Mouse (Mus musculus) E14TG2a.4 (cell line): ENCODE results near the gene Sulf2.
A peak's percentile ranks its signal among the peaks of the same experiment; 100 is the strongest.

Experiments used
- H3K27me3 ChIP-seq: 2 replicates; pipeline ENCODE4 v1.6.1; 2014; ENCODE audit warnings: low read length, control low read depth; ENCODE audit not compliant: insufficient read depth
- H3K36me3 ChIP-seq: 2 replicates; pipeline ENCODE4 v1.6.1; 2014; ENCODE audit warnings: low read length, control low read depth; ENCODE audit not compliant: insufficient read depth
- H3K4me1 ChIP-seq: replicated peaks from 2 replicates; pipeline ENCODE4 v1.6.1; 2014; ENCODE audit warnings: low read depth, low read length, control low read depth
- H3K4me3 ChIP-seq: replicated peaks from 2 replicates; pipeline ENCODE4 v1.5.1; 2014; ENCODE audit warnings: mild to moderate bottlenecking, low read length
- H3K9me3 ChIP-seq: 2 replicates; pipeline ENCODE4 v1.6.1; 2014; ENCODE audit warnings: low read length, control low read depth
- CTCF ChIP-seq: conservative IDR thresholded peaks from 2 replicates; pipeline ENCODE4 v1.5.1; 2014; ENCODE audit warnings: low read length
- NANOG ChIP-seq: IDR thresholded peaks from 2 replicates; pipeline ENCODE4 v1.6.1; 2014; ENCODE audit warnings: borderline replicate concordance, low read length, mixed read lengths
- POU5F1 ChIP-seq: IDR thresholded peaks from 2 replicates; pipeline ENCODE4 v1.6.1; 2014; ENCODE audit warnings: low read length, borderline replicate concordance

Gene Sulf2

GRCm38 (mm10) chr2:166062431-166062830 is 93.0 kb downstream of the Sulf2 start:
- Histone ChIP-seq H3K9me3 (no peaks in the 10 kb centered on the region), H3K36me3 (peaks cover 98% of the 10 kb centered on the region), H3K27me3 (no peaks in the 10 kb centered on the region), H3K4me3 (no peak overlapping the region), H3K4me1 (peaks cover 62% of the 10 kb centered on the region)
- no peak for TF ChIP-seq POU5F1
- no peak for TF ChIP-seq NANOG
- TF ChIP-seq CTCF: no peak

GRCm38 (mm10) chr2:166062008-166062407 is 93.5 kb downstream of the Sulf2 start:
- Histone ChIP-seq H3K27me3 (no peaks in the 10 kb centered on the region), H3K9me3 (no peaks in the 10 kb centered on the region), H3K36me3 (peaks cover 98% of the 10 kb centered on the region), H3K4me3 (no peak overlapping the region), H3K4me1 (peaks cover 57% of the 10 kb centered on the region)
- TF ChIP-seq CTCF (no peak), NANOG (no peak), POU5F1 (no peak)

- H3K27me3 ChIP-seq: no peaks in the 10 kb centered on the region
- H3K4me3 ChIP-seq: no peak overlapping the region
- TF ChIP-seq NANOG (no peak), CTCF (peak; percentile 31), POU5F1 (no peak)
- peaks cover 46% of the 10 kb centered on the region for H3K4me1 ChIP-seq
- H3K36me3 ChIP-seq: peaks cover 99% of the 10 kb centered on the region
- no peaks in the 10 kb centered on the region for H3K9me3 ChIP-seq
Measured at GRCm38 (mm10) chr2:166059684-166060423, 95.6 kb downstream of the Sulf2 start.

DNA sequence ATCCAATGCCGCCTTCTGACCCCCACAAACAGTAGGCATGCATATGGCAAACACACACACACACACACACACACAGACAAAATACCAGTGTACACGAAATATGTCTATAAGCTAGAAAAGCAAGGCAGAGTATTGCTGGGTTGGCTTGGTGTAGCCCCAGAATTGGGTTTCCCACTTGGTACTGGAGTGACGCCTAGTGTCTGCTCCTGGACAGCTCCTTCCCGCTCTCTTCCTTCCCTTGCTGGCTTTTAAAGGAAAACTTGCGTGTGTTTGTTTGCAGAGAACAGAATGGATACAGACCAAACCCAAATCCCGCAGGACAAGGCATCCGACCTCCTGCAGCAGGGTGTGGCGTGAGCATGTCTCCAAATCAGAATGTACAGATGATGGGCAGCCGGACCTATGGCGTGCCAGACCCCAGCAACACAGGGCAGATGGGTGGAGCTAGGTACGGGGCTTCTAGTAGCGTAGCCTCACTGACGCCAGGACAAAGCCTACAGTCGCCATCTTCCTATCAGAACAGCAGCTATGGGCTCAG is 101.4 kb downstream of the Sulf2 start:
- H3K27me3 ChIP-seq: no peaks in the 10 kb centered on the region
- no peak overlapping the region for H3K4me3 ChIP-seq
- no peak for TF ChIP-seq POU5F1
- peaks cover 59% of the 10 kb centered on the region for H3K4me1 ChIP-seq
- H3K9me3 ChIP-seq: no peaks in the 10 kb centered on the region
- H3K36me3 ChIP-seq: peaks cover 99% of the 10 kb centered on the region

DNA sequence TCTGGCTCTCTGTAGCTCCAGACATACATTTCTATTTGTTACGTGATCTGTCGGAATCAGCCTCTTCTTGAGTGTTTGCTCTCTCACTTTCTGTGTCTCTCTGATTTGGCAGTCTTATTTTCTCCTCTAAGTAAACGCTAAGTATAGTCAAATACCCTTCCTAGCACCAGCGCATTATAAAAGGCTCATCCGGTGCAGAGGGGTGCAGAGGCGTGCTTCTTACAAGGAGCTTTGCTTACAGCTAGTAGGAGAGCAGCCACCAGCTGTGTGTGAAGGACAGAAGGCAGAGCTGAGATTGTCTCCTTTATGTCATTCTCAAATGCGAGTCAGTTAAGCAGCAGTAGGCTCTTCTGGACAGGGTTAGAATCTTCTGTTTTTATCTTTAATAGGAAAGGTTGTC is 103.5 kb downstream of the Sulf2 start:
- Histone ChIP-seq H3K27me3 (no peaks in the 10 kb centered on the region), H3K36me3 (peaks cover 100% of the 10 kb centered on the region), H3K4me1 (peaks cover 63% of the 10 kb centered on the region), H3K4me3 (no peak overlapping the region), H3K9me3 (no peaks in the 10 kb centered on the region)
- no peak for TF ChIP-seq POU5F1

DNA sequence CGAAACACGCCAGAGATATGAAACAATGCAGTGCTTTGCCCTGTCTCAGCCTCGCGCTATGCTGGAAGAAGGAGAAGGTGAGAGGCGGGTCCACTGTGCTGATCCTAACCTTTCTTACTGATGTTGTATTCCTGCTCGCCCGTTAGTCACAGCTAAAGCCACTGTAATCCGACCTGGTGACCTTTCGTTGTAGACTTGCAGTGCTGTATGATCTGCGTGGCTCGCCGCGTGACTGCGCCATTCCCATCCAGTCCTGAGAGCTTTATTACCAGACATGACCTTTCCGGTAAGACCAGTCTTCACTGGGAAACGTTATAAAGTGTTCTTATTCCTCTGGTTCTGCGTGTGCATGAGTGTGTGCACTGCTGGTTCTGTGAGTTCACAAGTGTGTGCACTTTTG is 104.0 kb downstream of the Sulf2 start:
- TF ChIP-seq NANOG: no peak
- TF ChIP-seq POU5F1: no peak
- TF ChIP-seq CTCF: no peak
- Histone ChIP-seq H3K27me3 (no peaks in the 10 kb centered on the region), H3K4me1 (peaks cover 65% of the 10 kb centered on the region), H3K36me3 (peaks cover 100% of the 10 kb centered on the region), H3K9me3 (no peaks in the 10 kb centered on the region), H3K4me3 (no peak overlapping the region)

- no peaks in the 10 kb centered on the region for H3K9me3 ChIP-seq
- peaks cover 70% of the 10 kb centered on the region for H3K4me1 ChIP-seq
- peaks cover 94% of the 10 kb centered on the region for H3K36me3 ChIP-seq
- no peaks in the 10 kb centered on the region for H3K27me3 ChIP-seq
- TF ChIP-seq CTCF: no peak
- TF ChIP-seq NANOG: no peak
- TF ChIP-seq POU5F1: no peak
- no peak overlapping the region for H3K4me3 ChIP-seq
Measured at GRCm38 (mm10) chr2:166048852-166049251, 106.6 kb downstream of the Sulf2 start.

DNA sequence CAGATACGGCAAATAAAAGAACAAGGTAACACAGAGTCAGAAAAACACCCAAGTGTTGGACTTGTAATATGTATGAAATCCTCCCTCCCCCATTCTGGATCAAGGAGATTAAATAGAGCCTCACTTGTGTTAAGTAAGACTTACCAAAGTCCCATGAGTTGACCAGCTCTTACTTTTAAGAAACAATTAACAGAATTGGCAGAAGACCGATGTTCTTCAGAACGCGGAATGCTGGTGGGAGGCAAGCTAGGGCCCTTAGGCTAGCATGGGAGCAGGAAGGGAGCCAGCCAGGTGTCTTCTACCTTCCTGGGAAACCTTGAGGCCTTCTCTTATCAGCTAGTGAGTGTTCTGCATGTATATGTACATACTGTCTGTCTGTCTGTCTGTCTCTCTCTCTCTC is 107.5 kb downstream of the Sulf2 start:
- no peaks in the 10 kb centered on the region for H3K27me3 ChIP-seq
- no peak for TF ChIP-seq POU5F1
- H3K4me1 ChIP-seq: peaks cover 76% of the 10 kb centered on the region
- peaks cover 94% of the 10 kb centered on the region for H3K36me3 ChIP-seq
- no peak overlapping the region for H3K4me3 ChIP-seq
- no peaks in the 10 kb centered on the region for H3K9me3 ChIP-seq

DNA sequence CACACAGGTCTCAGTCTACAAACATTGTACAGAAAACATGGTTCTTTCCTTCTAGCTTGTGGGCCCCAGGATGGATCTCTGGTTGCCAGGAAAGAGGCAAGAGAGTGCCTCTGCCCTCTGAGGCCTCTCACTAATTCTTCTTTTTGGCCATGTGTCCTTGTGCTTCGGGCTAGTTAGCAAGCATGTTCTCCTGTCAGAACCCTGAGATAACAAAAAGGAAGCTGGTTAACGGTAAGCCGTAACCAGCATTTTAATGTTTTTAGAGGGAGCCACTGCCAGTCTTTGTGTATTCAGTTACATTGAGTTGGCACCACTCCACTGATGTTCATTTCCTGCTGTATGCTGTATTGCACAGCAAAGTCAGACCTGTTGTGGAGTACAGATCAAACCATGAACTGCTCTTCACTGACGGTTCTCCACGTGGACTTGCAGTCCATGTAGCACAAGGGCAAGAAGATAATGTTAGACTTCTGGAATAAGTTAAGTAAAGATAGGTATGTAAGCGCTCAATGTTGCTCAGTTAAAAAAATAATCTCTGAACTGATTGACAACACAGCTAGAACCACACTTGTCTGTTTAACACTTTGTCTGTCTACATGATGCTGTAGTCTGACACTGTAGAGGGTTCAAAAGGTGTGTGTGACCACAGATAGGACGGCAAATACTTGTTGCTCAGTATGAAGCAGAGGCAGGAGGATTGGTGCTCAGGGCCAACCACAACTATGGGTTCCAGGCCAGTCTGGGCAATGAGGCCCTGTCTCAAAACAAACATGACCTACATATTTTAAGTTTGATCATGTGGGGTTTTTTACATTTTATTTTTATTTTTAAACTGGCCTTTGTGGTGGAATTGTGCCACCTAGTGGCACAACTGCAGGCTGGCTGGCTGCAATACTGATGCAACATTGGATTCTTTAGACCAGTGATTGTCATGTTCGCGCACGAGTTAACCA is 109.6 kb downstream of the Sulf2 start:
- TF ChIP-seq POU5F1: no peak
- peak; percentile 94 for TF ChIP-seq CTCF
- TF ChIP-seq NANOG: no peak
- peaks cover 77% of the 10 kb centered on the region for H3K4me1 ChIP-seq
- H3K27me3 ChIP-seq: no peaks in the 10 kb centered on the region
- H3K36me3 ChIP-seq: peaks cover 86% of the 10 kb centered on the region
- no peaks in the 10 kb centered on the region for H3K9me3 ChIP-seq
- no peak overlapping the region for H3K4me3 ChIP-seq
